Mouse (Mus musculus): Measurements from ENCODE around the gene Cep290.

The Cep290 gene

GRCm38 (mm10) chr10:100487097-100487978, at the start of gene Cep290, which contains the start of gene Tmtc3:
Cep290 (plus strand) TSS chr10:100487558.
Tmtc3 (minus strand) TSS chr10:100487350.
- under 1% methylated on average over 63 of the region's 63 CpGs for WGBS

- 37% methylated on average over 3 of the region's 3 CpGs for WGBS
Observed at GRCm38 (mm10) chr10:100475040-100475439, 12.3 kb upstream of the Cep290 start.

- 92% methylated on average over 3 of the region's 3 CpGs for WGBS
Observed at GRCm38 (mm10) chr10:100479538-100479937, 7.8 kb upstream of the Cep290 start.

- 0% methylated on average over 13 of the region's 13 CpGs for WGBS
Observed at GRCm38 (mm10) chr10:100486701-100487096, 659 bp upstream of the Cep290 start.

- WGBS: 92% methylated on average over 7 of the region's 7 CpGs
Observed at GRCm38 (mm10) chr10:100491916-100492315, 4.6 kb downstream of the Cep290 start.

GRCm38 (mm10) chr10:100498309-100498708, 11.0 kb downstream of the Cep290 start:
- 93% methylated on average over 3 of the region's 3 CpGs for WGBS

DNA sequence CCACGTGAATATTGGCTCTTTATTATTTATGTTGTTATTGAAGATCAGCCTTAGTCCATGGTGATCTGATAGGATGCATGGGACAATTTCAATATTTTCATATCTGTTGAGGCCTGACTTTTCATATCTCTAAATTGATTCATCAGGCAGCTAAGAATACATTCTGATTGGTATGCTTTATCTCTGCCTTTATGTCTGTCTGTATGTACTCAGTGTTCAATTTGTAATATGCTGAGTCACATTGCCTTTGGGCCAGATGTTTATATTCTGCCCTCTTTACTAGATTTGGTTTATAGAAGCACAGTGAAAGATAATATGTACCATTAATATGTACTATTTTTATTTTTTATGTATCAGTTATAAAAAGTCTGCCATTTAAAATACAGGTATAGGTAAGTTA, 20.8 kb downstream of the Cep290 start:
- WGBS: 84% methylated on average over 1 of the region's 1 CpGs

DNA sequence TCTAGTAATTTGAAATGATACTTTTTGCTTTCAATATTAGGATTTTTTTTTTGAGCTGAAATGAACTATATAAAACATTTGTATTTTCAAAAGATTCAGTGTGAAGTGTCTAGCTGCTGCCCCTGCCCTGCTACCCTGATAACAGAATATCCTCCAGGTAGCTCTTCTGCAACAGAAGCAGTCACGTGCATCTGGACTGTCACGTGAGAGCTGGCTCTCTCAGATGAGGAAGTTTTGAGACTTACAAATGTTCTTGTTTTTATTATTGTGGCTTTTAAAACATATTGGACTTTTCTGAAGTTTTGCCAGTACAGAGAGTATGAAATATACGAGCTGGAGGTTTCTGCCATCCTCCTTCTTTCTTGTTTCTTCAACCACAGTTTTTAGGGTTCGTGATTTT, 34.3 kb downstream of the Cep290 start:
- 82% methylated on average over 4 of the region's 4 CpGs for WGBS

GRCm38 (mm10) chr10:100522330-100522729, 35.0 kb downstream of the Cep290 start:
- WGBS: 78% methylated on average over 9 of the region's 9 CpGs

GRCm38 (mm10) chr10:100524499-100525390, 37.4 kb downstream of the Cep290 start:
- 95% methylated on average over 9 of the region's 9 CpGs for WGBS

- 64% methylated on average over 3 of the region's 3 CpGs for whole genome bisulfite sequencing
Observed at GRCm38 (mm10) chr10:100556566-100557175, 69.3 kb downstream of the Cep290 start.

GRCm38 (mm10) chr10:100560194-100560883, 73.0 kb downstream of the Cep290 start:
- WGBS: 97% methylated on average over 3 of the region's 3 CpGs

- 51% methylated on average over 3 of the region's 3 CpGs for WGBS
Observed at GRCm38 (mm10) chr10:100564112-100564511, 76.8 kb downstream of the Cep290 start.

DNA sequence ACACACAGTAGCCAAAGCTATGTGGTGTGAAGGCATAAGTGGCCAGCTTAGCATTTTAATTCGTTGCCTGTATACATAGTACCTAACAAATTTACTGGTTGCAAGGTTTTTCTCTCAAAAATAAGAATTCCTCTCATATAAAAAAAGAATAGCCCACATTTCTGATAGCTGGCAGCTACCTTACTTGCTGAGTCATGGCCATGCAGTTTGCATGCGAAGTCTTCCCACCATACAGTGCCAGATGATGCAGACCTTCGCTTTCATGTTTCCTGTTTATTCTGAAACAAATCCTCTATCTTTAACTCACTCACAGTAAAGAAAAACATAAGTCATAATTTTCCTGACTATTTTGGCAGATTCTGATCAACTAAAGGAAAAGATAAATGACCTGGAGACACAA, 84.3 kb downstream of the Cep290 start:
- WGBS: 53% methylated on average over 3 of the region's 3 CpGs

DNA sequence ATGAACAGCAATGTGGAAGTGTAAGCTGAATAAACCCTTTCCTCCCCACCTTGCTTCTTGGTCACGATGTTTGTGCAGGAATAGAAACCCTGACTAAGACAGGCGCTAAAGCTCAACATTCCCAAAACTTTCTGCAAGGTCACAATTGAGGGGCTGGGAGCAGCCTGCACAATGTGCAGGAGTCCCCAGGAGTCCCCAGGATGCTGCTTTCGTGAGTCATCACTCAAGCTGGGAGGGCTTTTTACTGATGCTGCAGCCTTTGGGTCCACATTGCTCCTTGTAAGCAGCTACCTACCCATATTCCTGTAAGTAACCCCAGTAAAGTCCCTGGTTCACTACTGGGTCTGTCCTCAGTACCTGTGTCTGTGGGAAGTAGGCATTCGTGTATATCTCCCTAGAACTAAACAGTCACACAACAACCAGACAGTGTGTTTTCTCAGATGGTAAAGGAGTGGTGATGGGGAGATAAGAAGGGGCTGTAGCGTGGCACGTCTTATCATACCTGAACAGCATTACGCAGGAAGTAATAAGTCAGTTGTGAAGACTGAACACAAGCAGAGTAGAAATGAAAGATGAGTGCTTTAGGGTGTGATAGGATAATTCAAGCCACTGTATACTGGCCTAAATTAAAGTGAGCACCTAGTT, 87.3 kb downstream of the Cep290 start:
- WGBS: 97% methylated on average over 7 of the region's 7 CpGs

- WGBS: 93% methylated on average over 7 of the region's 7 CpGs
Observed at GRCm38 (mm10) chr10:100575294-100575693, 87.9 kb downstream of the Cep290 start.

GRCm38 (mm10) chr10:100584178-100584577, 96.8 kb downstream of the Cep290 start:
- 81% methylated on average over 3 of the region's 3 CpGs for WGBS

DNA sequence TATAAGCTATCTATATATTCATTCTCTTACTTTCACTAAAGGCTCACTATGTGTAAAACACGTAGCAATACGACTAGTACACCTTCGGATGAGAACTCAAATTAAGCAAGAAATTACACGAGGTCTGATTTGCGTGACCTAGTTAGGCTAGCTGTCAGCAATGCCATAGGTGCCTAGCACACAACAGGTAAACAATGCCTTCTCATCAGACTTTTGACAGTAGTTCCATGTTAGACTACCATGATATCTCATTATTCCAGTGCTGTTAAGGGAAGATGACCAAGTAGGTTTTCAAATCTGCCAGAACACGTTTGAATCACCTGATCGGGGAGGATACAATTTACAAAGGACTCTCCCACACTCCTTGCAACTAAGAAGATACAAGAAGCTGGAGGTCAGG, 101.2 kb downstream of the Cep290 start:
- WGBS: 18% methylated on average over 7 of the region's 7 CpGs

GRCm38 (mm10) chr10:100588932-100589388, 101.6 kb downstream of the Cep290 start:
- under 1% methylated on average over 31 of the region's 31 CpGs for WGBS

DNA sequence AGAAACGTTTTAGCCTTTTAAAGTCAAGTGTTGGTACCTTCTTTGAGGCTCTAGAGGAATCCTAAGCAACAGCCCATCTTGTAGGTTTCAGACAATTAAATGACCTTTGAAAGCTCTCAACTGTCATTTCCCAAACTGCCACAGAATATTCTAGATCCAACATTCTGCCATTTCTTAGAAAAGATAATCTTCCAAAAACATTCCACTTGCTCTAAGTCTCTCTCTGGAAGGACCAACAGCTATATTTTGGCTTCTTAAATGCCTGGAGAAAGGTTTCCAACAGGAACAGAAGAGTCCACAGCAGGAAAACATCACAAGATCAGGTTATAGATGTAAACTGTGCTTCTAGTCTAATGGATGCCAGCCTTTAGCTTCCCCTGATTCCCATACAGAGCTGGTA, 103.0 kb downstream of the Cep290 start, which contains the start of the genes 4930430F08Rik and 1700017N19Rik:
4930430F08Rik (minus strand) TSS at position 101 of the 400 bp plus-strand sequence.
1700017N19Rik (plus strand) TSS at position 162 of the 400 bp plus-strand sequence.
- WGBS: 86% methylated on average over 1 of the region's 1 CpGs
